Mouse (Mus musculus): Measurements from ENCODE around the gene Zfp592.

GRCm38 (mm10) chr7:80997776-80998175 lies 4.3 kb downstream of the Zfp592 start:
- TF ChIP-seq CTCF (IDR thresholded peaks at IDR 0.05; ENCODE audit: low read depth, low read length), result no peak
- no peak for TF ChIP-seq POLR2A (IDR thresholded peaks at IDR 0.05; ENCODE audit: borderline replicate concordance, low read depth, low read length)
